Mouse (Mus musculus): ENCODE measurements at regions not wholly inside any gene's neighbourhood (a gene's known extent, or its start where the extent isn't known, plus 50 kb on each side); places are given as distances from the start of the nearest gene placed in this dataset.

DNA sequence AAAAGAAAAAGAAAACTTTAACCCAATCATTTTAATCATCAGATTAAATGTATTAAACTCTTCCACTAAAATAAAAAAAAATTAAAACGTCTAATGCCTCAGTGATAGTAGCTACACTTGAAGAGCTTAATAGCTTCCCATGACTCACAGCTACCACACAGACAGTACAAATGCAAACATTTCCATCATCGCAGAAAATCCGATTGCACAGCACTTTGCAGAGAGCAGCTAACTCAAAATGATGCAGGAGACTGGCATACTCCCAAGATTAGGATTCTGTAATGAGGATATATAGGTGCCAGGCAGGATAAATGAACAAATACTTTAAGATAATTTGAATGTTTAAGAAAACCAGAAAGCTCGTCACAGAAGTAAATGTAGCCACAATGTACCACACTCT is 238.3 kb upstream of the Kif2a start:
- TF ChIP-seq CTCF (IDR thresholded peaks at IDR 0.05; ENCODE audit: low read depth) (no peak), EP300 (IDR thresholded peaks at IDR 0.05; ENCODE audit: low read depth) (no peak)
